Mouse (Mus musculus) olfactory bulb, adult 2 months (tissue): ENCODE results near the gene Lrrc46.

ENCODE experiments used
- CTCF ChIP-seq: fragments of 200-500 bp; IDR thresholded peaks from 2 replicates; pipeline ENCODE4 v1.5.1; 2012; ENCODE audit warnings: low read depth, mild to moderate bottlenecking, low read length, moderate library complexity; ENCODE audit not compliant: insufficient read depth
- POLR2A ChIP-seq: fragments of 200-500 bp; IDR thresholded peaks from 2 replicates; pipeline ENCODE4 v1.6.1; 2012; ENCODE audit warnings: mild to moderate bottlenecking, low read depth, low read length, moderate library complexity; ENCODE audit not compliant: insufficient read depth

- TF ChIP-seq CTCF, result no peak
- no peak for TF ChIP-seq POLR2A
These were observed 41.8 kb upstream of the Lrrc46 start for GRCm38 (mm10) chr11:97082977-97083376.
